Mouse (Mus musculus) MN1 (cell line): ENCODE data around the gene Tacr1.

ENCODE experiments used
- DNase-seq: peaks from one replicate; pipeline ENCODE4 v3.0.0-alpha.2; 2016; ENCODE audit warnings: low spot score

The Tacr1 gene

DNA sequence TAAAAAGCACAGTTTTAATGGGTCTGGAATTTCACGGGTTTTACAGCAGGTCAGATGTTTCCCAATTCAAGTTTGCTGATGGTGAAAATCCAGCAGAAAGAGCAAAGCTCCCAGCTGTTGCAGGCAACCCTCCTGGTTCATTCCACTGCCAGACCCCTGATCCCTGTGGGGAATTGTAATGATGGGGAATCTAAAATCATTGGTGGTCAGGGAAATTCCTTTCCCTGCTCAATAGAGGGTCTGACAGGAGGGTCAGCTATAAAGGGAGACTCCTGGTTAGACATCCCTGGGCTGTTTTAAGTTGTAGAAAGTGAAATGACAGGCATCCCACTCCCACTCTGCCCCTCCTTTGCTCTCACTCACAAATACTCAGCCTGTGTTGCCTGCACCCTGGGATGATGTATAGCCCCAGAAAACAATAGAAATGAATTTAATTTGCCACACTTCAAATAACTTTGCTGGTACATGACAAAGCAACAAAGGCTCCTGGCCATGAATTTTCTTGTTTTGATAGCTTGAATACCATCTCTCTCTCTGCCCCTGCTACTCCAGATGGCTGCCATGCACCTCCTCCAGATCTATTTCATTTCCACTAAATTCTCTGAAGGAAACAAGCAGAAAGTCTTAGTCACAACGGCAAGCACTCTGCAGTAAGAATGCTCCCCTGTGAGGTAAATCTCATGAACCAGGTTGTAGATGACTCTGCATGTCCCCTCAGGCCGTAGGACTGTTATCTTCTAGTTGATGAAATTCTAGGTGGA, 123.2 kb downstream of the Tacr1 start:
- no peak for DNase-seq

DNA sequence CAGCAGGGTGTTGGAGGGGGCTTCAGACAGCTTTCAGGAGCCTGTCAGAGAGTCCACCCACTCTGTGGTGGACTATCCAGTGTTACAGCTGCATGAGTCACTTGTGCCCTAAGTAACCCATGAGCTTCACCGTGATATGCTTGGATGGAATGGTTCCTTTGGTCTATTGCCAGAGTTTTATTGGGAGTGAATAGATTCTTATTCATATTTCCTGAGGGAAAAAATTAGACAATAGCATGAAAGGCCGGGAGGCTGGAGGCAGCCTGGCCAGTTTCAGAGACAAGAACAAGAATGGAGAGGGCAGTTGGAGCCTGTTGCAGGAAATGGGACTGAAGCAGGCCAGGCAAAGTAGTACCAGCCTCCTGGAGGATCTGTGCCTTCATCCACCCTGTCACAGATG, 126.5 kb downstream of the Tacr1 start:
- no peak for DNase-seq

DNA sequence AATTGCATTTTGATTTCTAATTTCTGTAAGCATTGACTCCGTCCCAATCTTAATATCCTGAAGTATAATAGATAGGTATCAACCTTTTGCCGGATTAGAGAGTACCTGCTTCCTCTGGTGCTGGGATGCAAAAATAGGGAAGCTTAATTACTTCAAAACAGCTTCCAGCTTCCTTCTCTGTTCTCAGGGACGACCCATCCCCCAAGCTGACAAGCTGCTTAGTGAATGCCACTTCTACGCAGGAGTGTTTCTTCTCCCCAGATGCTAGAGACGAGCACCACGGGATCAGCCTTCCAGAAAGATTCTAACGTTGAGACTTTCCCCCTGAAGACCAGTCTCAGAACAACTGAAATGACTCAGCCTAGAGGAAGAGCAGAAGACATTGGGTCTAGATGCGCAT, 134.5 kb downstream of the Tacr1 start:
- no peak for DNase-seq

GRCm38 (mm10) chr6:82549270-82549669, 147.1 kb downstream of the Tacr1 start:
- DNase-seq: no peak

DNA sequence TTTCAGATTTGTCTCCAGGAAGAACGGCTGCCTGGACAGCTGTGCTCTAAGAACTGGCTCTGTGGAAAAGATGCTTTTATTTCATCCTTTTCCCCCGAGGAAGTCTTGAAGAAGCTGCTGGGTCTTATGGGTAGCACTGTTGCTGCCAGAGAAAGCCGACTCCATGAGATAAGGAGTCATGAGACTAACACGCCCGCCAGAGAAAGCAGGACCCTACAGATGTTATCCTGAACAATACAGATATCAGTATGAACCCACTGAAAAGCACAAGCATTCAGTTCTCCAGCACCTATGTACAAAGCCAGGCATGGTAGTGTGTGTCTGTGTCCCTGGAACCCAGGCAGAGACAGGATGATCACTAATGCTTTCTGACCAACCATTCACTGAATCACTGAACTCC, 173.3 kb downstream of the Tacr1 start:
- no peak for DNase-seq

DNA sequence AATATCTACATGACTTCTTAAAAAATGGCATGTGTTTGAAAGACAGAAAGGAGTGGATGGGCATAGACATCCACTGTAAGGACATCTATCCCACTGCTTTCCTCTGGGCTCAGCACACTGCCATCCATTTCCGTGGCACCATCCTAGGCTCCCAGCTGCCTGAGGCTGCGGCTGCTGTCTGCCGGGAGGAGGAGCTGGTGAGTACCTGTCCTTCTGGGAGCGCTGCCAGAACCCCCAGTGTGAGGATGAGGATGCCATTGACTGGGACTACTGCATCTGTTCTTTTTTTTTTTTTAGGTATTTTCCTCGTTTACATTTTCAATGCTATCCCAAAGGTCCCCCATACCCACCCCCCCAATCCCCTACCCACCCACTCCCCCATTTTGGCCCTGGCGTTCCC, 183.3 kb downstream of the Tacr1 start:
- DNase-seq: no peak

DNA sequence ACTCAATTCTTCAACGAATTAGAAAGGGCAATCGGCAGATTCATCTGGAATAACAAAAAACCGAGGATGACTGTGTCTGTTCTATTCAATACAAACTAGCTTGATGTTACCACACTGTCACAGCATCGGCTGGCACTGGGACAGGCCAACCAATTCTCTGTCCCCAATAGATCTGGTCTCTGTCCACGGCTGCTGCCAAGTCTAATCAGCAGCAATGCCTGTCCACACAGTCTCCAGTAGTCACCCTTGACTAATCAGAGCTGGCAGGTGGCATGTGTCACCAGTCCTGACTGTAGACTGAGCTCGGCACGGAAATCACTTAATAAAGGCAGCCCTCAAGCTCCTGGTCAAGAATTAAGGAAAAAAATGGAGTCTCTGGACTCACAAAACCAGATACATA, 187.3 kb downstream of the Tacr1 start:
- DNase-seq: peak; percentile 59

DNA sequence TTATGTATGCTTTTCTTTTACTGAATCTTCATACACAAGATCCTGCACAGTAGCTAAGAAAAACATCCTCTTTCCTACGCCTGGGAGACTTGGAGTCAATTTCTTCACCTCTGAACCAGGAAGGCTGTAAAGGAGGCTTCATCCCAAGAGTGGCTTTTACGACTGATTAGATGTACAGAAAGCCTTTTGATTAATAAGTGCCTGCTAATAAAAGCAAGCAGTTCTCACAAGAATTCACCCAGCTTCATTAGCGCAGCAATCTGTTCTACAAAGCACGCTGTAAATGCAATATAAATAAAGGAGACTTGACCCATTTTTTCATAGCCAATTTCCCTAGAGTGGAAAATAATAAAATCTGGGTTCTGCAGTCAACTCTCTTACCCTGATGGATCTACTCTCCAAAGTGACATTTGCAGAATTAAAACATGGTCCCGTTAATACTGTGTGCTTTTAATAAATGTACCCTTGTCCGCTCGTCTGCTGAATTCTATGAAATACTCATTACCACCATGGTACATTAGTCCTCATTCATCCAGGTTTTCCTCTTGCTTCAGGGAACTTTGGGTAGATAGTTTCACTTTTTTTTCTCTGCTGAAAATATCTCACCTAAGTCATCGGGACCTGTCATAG, 193.4 kb downstream of the Tacr1 start:
- DNase-seq: no peak

- no peak for DNase-seq
Observed at GRCm38 (mm10) chr6:82603228-82603627, 201.1 kb downstream of the Tacr1 start.

DNA sequence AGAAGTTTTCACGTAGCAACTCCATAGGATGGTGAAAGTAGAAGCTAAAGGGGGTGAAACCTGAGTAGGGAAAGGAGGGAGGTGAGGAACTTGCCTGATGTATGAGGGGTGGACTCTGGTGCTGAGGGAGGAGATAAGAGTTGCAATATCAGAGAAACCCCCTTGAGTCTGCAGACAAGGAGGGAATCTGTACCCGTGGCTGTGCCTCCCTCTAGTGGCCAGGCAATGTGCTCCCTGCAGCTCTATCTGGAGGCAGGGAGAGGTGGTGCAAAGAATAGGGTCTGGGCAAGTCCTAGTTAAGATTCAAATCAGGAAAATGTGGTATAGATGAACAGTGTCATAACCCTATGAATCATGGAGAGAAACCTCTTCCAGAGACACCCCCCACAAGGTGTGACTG, 201.5 kb downstream of the Tacr1 start:
- DNase-seq: peak; percentile 44

GRCm38 (mm10) chr6:82604791-82605190, 202.7 kb downstream of the Tacr1 start:
- DNase-seq: no peak

DNA sequence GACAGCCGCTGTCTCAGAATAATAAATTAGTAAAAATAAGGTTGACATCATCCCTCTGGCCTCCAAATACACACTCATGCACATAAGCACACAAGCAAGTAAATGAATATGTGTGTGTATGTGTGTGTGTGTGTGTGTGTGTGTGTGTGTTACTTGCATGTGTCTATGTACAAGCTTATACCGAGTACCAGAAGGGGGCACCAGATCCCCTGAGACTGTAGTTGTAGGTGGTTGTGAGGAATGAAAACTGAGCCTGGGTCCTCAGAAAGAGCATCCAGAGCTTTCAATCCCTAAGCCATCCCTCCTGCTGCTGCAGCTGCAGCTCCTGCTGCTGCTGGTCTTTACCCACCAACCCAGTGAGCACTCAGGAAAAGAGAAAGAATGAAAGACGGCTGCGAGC, 206.6 kb downstream of the Tacr1 start:
- DNase-seq: no peak

- no peak for DNase-seq
Observed at GRCm38 (mm10) chr6:82609339-82609926, 207.3 kb downstream of the Tacr1 start.
